Mouse (Mus musculus) mature B cell (primary cell): ENCODE data around the gene Akap2.

ENCODE experiments used
- in situ Hi-C: fragments of 300-500 bp; cut with MboI; formaldehyde crosslinking; loops from 2 replicates; pipeline ENCODE4 v1.14.3; 2019

The Akap2 gene

DNA sequence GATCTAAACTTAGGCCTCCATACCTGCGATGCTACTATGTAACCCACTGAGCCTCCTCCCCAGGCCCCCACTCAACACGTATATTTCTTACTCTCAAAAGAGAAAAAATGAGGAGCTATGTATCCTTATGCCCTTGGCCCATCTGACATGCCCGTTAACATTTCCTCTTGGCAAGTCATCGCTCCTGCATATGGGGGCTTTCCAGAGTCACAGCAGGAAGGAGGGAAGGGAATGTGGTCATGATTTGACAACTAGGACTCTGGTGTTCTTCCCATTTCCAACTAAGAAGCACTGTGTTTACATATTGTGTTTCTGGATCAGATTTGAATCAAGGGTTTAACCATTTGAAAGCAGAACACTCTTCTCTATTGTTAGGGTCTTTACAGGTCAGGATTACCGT is 15.9 kb upstream of the Akap2 start:
- in situ Hi-C loops = no loop called here

DNA sequence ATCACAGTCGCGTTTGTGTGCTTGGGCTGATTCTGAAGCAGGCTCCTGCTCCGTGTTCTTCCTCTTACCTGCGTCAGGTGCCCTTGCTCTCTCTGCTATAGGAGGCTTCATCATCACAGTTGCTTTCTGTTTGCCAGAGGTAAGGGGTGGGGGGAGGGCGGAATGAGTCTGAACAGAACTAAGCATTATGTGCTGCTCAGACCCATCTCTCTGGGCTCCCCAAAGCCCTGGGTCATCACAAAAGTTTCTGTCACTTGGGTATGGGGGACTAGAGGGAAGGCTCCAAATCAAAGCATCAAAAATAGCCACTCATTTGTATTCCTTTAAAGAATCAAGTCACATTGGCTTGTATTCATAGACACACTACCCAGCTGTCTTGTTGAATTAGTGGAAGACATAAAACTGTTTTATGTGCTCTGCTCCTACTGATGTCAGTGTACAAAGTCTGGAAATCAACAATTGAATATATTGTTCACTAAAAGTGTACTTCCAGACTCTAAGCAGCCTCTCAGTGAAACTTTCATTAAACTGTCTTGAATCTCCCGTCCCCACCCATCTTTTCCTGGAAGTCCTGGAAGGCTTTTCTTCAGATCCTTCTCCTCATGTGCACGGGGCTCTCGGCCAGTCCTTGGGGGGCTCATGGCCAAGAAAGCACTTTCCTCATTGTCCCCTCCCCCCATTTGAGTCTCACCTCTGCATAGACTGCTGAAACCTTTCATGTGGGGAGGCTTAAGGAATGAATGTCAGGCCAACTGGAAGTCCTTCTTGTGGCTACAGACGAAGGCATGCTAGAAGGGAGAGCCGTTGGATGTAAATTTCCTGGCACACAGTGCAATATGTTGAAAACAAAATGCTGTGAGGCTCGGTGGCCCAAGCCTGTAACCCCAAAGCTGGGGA is 13.6 kb upstream of the Akap2 start:
- in situ Hi-C loops = no loop called here

DNA sequence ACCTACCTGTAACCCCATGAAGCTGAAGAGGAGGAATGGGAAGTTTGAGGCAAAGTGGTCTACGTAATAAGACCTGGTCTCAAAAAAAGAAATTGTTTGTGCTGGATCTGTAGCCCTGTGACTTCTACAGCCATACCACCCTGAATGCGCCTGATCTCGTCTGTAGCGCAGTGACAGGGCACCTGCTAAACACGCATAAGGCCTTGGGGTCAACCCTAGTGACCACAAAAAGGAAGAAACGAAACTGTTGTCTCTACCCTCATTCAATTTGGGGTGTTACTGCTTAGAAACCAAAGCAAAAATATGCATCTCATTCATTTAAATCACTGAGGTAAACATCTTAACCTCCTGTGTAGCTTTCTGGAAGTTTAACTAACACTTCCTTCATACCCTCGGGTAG is 12.9 kb upstream of the Akap2 start:
- in situ Hi-C loops = no loop called here

DNA sequence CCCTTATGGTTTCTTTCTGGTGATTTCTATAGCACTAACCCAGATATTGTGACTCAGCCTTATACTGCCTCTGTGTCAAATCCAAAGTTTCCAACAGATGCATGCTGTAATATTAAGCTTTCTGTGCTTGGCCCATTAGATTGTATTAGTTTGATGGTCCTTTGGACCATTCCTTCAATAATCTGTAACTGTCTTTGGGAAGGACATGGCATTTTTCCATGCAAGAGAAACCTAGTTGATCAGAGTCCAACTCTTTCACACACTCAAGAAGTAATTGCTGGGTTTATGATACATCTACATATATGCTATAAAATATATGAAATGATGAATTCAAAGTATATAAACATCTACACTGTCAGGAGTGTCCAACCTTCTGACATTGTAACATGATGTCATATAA is 1.6 kb upstream of the Akap2 start:
- in situ Hi-C loops = no loop called here

DNA sequence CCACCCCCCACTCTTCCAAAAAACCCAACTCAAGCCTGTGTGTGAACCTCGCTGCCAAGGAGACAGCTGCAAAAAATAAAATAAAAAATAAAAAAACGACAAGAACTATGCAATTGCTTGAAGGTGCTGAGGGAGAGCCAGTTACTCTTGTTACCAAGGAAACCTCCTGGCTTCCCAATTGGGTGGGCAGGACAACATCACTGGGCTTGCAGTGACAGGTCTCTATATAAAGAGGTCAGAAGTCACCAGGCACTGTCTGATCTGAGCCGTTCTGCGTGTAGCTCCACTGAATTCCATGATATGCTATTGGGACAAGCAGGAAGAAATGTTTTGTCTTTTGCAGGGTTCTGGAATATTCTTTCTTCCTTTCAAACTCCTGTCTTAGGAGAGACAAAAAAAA is 722 bp upstream of the Akap2 start:
- in situ Hi-C loops = no loop called here

DNA sequence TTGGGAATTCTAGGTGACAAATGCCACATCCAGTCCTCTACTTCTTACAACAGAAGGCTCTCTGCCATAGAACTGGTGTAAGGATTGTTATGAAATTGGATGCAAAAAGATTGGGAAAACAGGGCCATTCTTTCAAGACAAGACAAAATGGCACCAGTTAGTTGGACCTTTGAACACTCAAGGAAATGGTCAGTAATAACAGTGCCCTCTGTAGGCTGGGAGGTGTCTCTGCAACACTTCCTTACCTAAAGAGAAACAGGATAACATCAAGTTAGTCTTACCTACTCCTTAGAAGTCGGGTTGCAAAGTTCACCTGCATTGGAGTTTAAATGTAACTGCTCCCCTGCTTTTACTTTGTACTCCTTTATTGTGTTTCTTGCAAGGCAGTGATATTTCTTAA is 1.9 kb downstream of the Akap2 start:
- in situ Hi-C loops = no loop called here

DNA sequence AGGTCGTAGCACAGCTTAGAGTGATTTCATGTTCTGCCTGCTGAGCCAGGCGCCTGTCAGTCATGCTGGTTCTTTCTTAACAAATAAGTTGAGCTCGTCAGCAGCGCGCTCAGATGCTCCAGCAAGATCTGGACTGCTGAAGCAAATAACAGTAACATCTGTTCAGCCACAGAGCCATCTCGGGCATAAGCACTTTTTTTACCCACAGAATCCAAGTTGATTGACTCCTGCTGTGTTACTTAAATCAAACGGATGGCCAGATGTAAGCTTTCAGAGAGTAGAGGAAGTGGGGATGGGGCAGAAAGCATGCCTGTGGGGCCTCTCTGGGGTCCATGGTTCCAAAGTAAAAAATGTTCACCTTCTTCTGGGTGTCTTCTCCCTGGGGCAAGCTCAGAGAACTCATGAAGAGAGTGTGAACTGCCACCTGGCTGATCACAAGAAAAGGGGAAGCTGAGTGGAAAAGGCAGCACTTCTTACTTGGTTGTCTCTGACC is 3.5 kb downstream of the Akap2 start:
- in situ Hi-C loops = no loop called here

DNA sequence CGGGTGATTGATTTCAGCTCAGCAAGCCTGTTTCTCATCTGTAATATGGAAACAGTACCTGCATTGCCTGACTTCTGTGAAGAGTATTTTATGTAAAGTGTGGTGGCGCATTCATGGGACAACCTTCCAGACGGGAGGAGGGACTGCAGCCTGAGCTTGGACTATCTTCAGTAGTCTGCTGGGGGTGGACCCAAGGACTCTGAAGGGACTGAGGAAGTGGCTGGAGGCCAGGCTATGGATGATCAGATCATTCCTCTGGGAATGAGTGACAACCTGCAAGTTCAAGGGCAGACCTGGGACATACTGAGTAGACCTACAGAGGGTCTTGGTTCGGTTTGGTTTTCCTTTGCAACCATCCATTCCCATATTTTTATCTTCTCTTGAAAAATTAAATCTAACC is 4.8 kb downstream of the Akap2 start:
- in situ Hi-C loops = no loop called here

DNA sequence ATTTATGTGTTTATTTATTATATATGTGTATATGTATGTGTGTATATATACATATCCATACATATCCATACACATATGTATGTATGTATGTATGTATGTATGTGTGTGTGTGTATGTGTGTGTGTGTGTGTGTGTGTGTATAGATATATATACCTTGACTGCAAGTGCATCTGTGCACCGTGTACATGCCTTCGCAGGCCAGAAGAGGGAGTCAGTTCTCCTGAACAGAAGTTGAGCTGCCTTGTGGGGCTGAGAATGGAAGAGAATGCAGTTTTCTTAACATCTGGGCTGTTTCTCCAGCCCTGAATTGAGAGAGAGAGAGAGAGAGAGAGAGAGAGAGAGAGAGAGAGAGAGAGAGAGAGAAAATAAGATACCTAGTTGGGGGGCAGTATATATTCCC is 6.2 kb downstream of the Akap2 start:
- in situ Hi-C loops = no loop called here

DNA sequence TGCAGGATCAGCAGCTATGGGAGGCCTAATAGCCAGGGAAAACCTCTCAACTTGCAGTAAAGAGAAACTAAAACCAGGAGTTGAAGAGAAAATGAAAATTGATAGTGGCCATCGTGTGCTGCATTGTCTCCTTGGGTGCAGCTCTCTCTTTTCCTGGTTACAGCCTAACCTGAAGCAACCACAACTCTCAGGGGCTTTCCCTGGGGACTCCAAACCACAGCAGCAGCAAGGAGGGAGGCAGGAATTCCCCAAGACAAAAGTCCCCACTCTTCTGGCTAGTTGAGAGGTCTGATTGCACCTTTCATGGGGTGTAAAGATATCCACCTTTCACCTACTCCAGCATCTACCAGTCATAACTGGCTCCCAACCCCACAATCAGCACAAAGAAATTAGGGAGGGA is 8.1 kb downstream of the Akap2 start:
- in situ Hi-C loops = no loop called here

DNA sequence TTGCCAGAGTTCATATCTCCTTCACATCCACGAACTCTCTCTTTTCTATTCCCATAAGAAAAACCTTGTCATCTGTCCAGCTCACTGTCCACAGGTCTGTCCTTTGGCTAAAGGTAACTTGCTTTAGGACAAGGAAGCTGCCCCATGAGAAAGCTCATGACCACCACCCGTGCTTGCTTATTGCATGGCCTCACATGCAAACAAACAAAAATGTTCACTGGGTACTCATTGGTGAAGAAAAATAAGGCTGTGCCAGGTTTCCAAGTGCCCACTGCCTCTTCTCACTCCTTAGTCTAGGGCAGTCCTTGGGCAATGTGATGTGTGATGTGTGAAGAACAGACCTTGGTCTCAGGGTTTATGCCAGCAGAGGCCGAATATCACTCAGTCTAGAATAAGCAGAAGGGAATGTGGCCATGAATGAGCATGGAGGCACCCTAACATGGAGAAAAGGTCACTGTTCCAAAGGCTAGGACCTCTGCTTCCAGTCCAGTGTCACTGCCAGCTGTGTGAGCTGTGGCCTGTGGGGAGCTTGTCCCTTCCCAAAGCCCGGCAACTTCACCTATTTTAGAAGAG is 11.2 kb downstream of the Akap2 start:
- in situ Hi-C loops = no loop called here

DNA sequence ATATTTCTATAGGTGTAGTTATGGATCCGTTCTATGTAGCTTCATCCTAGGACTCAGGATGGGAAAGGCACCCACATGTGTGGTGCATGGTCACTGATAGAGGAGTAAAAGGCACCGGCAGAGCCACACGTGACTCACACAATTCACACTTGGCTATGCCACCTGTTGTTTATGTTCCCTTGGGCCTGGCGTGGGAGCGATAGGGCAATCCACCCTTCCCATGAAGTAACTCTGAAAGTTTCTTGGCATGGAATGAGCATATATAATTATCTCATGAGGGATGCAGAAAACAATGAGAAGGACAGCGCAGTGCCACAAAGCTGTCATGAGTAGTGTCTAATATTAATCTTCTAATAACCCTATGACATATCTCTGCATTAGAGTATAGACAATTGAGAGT is 12.6 kb downstream of the Akap2 start:
- in situ Hi-C loops = no loop called here

DNA sequence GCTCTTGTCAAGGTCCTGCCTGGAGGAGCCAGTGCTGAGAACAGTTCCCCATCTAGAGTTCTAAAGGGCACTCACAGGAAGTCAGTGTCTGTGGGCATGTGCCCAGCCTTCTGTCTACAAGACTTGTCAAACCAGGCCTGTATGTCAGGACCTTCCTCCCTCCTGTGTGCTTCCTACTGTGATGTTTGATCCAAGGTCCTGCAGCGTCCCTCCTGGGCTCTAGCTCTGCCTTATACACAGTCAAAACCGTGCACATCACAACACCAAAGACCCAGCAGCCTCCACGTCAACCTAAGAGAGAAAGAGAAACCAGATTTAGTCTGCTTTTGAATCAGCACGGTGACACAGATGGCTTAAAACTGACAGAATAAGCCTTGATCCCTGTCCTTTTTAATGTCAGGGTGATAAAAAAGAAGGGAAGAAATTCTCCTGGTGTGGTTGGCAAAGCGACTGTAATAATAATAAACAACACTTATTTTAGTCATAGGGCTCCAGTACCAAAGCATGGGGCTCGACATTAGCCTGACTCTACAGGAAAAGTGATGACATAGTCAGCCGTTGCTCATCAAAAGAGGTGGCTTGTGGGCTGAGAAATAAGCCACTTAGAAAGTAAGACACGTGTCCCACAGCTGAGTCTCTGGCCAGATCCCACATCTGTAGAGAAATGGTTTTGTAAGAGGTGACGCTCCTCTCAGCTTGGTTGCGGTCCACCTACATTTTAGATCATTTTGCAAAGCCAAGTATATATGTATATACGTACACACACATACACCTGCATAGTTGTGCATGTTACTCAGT is 13.5 kb downstream of the Akap2 start:
- in situ Hi-C loops = no loop called here

DNA sequence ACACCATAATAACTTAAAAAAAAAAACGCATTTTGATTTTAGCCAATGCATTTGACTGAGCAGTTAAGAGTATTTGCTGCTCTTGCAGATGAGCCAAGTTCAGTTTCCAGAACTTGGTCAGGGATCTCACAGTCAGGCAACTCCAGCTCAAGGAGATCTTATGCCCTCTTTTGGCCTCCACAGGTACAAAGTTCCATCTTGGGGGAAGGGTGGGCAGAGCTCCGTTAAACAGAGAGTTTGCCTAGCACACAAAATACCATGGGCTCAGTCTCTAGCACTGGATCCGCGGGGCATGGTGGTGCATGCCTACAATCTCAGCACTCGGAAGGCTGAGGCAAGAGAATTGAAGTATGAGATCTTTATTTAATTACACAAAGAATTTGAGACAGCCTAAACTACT is 14.9 kb downstream of the Akap2 start:
- in situ Hi-C loops = no loop called here

DNA sequence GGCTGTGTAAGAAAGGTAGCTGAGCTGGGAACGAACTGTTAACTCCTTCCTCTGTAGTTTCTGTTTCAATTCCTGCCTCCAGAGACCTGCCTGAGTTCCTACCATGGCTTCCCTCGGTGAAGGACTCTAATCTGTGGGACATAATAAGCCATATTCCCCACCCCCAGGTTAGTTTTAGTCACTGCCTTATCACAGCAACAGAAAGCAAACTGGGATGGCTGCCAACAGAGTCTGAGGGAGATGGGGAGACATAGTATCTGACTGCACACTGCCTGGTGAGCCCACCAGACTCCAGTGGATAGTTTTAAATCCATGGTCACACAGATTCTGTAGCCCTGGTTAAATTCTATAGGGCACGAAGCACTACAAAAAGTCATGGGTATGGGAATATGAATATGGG is 16.0 kb downstream of the Akap2 start:
- in situ Hi-C loops = no loop called here

DNA sequence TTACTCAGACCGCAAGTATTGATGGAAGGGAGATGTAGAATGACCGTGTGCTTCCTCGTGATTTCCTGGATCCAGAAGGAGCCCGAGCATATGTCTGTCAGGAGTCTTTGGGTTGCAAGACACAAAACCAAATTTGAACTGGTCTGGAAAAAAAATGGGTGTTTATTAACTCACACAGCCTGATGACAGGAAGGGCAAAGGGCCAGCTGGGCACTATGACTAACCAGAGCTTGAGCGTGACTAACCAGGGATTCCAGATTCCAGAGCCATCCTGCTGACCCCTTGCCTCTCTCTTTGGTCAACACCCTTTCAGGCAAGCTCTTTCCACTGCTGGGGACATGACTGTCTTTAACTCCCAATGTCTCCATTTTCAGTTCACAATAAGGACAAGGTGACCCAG is 18.0 kb downstream of the Akap2 start:
- in situ Hi-C loops = no loop called here

DNA sequence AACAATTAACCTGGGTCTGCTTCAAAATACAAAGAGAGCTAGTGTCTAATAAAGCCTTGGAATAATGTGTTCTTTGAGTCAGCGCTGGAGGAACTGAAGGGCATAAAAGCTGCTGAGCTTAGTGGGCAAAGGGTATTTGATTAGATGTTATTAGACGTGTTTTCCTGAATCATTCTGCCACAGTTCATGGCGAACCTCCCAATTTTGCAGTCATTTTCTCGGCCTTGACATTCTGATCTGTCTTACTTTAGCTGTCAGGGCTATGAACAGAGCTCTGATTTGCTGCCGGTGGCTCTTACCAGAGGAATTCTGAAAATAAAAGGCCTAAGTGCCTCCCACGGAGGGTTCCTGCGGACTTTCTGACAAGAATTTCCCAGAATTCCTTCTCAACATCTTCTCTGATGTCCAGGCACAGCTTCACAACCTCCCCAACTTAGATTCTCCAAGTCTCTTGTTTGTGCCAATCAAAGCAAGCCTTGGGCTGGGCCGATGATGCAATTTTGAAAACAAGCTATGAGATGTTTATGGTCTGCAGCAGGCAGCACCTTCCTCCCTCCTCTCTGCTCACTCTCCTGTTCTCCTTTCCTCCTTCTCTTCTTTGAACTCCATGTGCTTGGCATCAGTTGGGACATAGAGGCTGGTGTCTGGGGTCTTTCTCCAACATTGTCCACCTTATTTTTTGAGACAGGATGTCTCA is 21.5 kb downstream of the Akap2 start:
- in situ Hi-C loops = no loop called here

DNA sequence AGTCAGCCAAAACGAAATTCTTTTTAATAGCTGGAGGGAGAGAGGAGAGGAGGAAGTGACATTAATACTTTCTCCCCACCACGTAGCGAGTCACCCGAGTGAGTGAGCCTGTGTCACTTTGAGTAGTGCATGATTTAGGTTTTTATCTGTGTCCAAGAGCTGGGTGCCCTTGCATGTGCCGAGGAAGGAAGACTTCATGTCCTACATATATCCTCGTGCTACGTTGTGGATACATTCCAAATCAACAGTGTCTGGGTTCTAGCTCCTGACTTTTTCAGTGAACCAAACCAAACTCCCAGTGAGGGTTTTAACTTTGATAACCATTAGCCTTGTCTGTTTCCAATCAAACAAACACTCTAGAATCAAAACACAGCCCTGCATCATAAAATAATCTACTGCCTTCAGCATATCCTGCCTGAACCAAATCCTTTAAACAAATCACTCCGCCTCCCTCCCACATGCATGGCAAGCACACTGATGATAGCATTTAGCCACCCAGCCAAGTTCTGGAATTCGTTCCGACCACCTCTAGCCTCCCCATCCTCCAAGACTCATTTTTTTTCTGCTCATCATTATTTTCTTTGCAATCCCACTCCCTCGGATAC is 26.0 kb downstream of the Akap2 start:
- in situ Hi-C loops = no loop called here

DNA sequence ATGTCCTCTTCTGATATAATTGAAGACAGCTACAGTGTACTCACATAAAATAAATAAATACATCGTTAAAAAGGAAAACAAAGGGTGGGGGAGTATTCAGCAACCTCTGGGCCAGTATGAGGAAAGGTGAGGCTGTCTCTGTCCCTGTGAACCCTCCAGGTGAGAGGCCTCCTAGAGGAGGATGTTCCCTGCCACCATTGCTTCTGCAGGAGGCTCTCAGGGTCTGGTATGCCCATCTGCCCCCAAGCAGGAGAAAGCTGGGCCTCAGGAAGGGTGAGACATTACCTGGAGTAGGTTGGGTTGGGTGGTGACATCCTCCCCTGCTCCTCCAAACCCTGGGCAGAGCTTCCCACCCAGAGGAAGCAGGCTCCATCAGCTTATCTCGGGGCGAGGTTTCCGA is 33.2 kb downstream of the Akap2 start:
- in situ Hi-C loops = no loop called here

DNA sequence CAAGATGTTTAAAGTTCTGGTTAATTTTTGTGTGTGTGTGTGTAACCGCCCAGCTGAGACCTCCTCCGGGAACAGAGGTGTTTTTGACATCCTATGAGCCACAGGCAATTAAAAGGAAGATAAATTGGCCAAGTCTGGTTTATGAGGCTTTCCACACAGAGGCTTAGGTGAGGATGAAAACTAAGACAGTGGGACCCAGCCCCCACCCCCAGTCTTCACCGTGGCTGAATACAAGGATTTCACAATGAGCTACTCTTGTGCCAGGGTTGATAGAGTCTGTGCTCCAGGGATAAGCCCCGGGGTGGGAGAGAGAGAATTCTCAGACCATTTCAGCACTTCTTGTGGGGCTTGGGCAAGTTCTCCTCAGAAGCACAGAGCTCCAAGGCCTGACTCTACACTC is 33.6 kb downstream of the Akap2 start:
- in situ Hi-C loops = no loop called here

DNA sequence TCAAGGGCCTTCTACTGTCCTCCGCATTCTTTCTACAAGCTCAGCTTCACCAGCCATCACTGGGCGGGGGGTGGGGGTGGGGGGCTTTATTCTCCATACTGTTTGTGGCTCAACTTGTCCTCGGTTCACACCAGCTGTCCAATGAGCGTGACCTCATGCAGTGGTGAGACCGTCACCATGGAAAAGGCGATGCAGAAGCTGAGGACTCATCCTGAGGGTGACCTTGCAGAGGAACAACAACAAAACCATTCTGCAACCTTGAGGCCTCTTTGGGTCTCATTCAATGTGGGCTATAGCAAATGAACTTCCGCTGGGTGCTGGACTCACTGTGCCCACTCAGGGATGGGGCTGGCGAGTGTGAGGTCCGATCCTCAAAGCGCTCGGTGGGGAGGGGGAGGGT is 34.1 kb downstream of the Akap2 start:
- in situ Hi-C loops = no loop called here

DNA sequence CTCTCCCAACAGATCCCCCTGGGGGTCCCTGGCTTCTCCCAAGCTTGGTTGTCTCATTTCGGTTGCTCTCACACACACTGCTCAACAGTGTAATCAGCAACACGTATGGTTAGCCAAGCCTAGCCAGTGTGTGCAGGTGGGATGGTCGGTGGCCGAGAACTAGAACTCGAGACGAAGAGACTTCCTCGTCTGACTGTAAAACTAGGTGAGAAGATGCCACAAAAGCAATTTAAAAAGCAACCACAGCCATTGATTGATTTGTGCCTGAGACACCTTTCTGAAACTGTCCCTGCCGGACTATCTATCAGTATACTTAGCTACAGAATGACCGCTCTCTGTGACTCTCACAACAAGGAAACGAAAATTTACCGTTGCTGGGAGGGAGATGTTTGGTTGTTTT is 37.6 kb downstream of the Akap2 start:
- in situ Hi-C loops = no loop called here
